Mouse (Mus musculus) stomach, postnatal 0 days (tissue): ENCODE results near the gene Rap1gap.

Experiments
- CTCF ChIP-seq: IDR thresholded peaks from 2 replicates; pipeline ENCODE4 v1.5.1; 2016; ENCODE audit warnings: antibody characterized with exemption, low read depth, mild to moderate bottlenecking, moderate library complexity
- EP300 ChIP-seq: optimal IDR thresholded peaks from 2 replicates; pipeline ENCODE3; 2016; ENCODE audit warnings: antibody characterized with exemption

DNA sequence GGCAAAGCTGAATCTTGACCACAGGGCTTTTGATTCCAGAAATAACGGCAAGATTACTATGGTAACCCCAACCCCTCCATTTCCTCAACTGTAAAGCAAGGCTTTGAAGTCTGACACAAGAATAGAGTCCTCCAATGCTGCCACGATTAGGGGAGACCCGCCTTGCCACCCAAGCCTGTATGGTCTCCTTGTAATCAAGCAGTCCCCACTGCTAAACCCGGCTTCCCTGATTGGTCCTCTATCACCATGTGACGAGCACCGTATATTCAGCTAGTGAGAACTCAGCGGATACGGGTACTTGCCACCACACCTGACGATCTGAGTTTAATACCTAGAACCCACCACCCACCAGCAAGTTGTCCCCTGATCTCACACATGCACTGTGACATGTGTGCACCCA, 98.4 kb downstream of the Rap1gap start:
- TF ChIP-seq CTCF (no peak), EP300 (no peak)
